Mouse (Mus musculus) myocyte (in vitro differentiated cells): Measurements from ENCODE around the gene Tgfb1. TPM values are rescaled to one million over a fixed set of nuclear protein-coding genes. Genes with fewer than 3 reads are reported as not detected.

Experiments
- H3K27me3 ChIP-seq: one replicate; pipeline ENCODE4 v1.6.1; 2011; ENCODE audit not compliant: control insufficient read depth, insufficient read depth, insufficient read length
- H3K36me3 ChIP-seq: one replicate; pipeline ENCODE4 v1.6.1; 2011; ENCODE audit not compliant: control insufficient read depth, insufficient read depth
- H3K4me2 ChIP-seq: one replicate; pipeline ENCODE4 v1.6.1; 2011; ENCODE audit warnings: low read depth, control low read depth
- H3K4me3 ChIP-seq: one replicate; pipeline ENCODE4 v1.5.1; 2011; ENCODE audit warnings: mild to moderate bottlenecking, control low read depth, moderate library complexity
- H3K79me2 ChIP-seq: one replicate; pipeline ENCODE4 v1.6.1; 2011; ENCODE audit not compliant: control insufficient read depth, insufficient read depth
- H3ac ChIP-seq: one replicate; pipeline ENCODE4 v1.6.1; 2011; ENCODE audit not compliant: control insufficient read depth, insufficient read length
- CEBPB ChIP-seq: IDR thresholded peaks from 2 replicates; pipeline ENCODE4 v1.6.1; 2011; ENCODE audit warnings: mild to moderate bottlenecking, moderate library complexity; ENCODE audit not compliant: poor library complexity, insufficient read depth, severe bottlenecking
- E2F4 ChIP-seq: IDR thresholded peaks from one replicate; pipeline ENCODE4 v1.6.1; 2011; ENCODE audit warnings: mild to moderate bottlenecking, control low read depth, moderate library complexity; ENCODE audit not compliant: insufficient read depth
- MAX ChIP-seq: IDR thresholded peaks from one replicate; pipeline ENCODE4 v1.6.1; 2011; ENCODE audit warnings: low read depth, mild to moderate bottlenecking, control low read depth
- MYOD1 ChIP-seq, 3 experiments: IDR thresholded peaks; one replicate each; pipeline ENCODE4 v1.6.1; 2011; ENCODE audit warnings: control low read depth in 2 of 3, low read depth in 2 of 3, mild to moderate bottlenecking in 2 of 3, moderate library complexity in 1 of 3; ENCODE audit not compliant: insufficient read length in 2 of 3, control insufficient read depth in 1 of 3
- MYOG ChIP-seq, 3 experiments: IDR thresholded peaks; one replicate each; pipeline ENCODE4 v1.6.1; 2011; ENCODE audit warnings: control low read depth in 2 of 3, low read depth in 2 of 3, mild to moderate bottlenecking in 2 of 3; ENCODE audit not compliant: insufficient read length in 2 of 3, control insufficient read depth in 1 of 3, insufficient read depth in 1 of 3
- POLR2A ChIP-seq: IDR thresholded peaks from one replicate; pipeline ENCODE4 v1.6.1; 2011; ENCODE audit warnings: low read depth, mild to moderate bottlenecking, control low read depth, moderate library complexity; ENCODE audit not compliant: insufficient read length
- POLR2AphosphoS2 ChIP-seq: IDR thresholded peaks from one replicate; pipeline ENCODE4 v1.6.1; 2011; ENCODE audit warnings: low read depth, control low read depth; ENCODE audit not compliant: insufficient read length
- REST ChIP-seq: IDR thresholded peaks from one replicate; pipeline ENCODE4 v1.6.1; 2011; ENCODE audit warnings: mild to moderate bottlenecking, control low read depth, moderate library complexity; ENCODE audit not compliant: insufficient read depth, insufficient read length
- SRF ChIP-seq: IDR thresholded peaks from one replicate; pipeline ENCODE4 v1.6.1; 2011; ENCODE audit warnings: low read depth; ENCODE audit not compliant: control insufficient read depth, insufficient read length
- TCF12 ChIP-seq: IDR thresholded peaks from one replicate; pipeline ENCODE4 v1.6.1; 2011; ENCODE audit warnings: mild to moderate bottlenecking, control low read depth; ENCODE audit not compliant: poor library complexity, insufficient read depth, severe bottlenecking
- TCF3 ChIP-seq: IDR thresholded peaks from one replicate; pipeline ENCODE4 v1.6.1; 2011; ENCODE audit warnings: low read depth, control low read depth; ENCODE audit not compliant: insufficient read length
- USF1 ChIP-seq: IDR thresholded peaks from one replicate; pipeline ENCODE4 v1.6.1; 2011; ENCODE audit warnings: low read depth, mild to moderate bottlenecking, control low read depth, moderate library complexity
- polyA plus RNA-seq: library from polyadenylated mRNA; unstranded; fragments of >200 nt; fragmentation: generic; extraction: Trizol; gene quantifications from one replicate; pipeline ENCODE4 v1.2.1, GENCODE M21; 2012; ENCODE audit warnings: missing spikeins

Tgfb1 gene
- polyA plus RNA-seq, 1 experiment = 78.2 TPM

- Histone ChIP-seq H3K4me3 (no peak overlapping the region), H3K36me3 (peaks cover 19% of the 10 kb centered on the region), H3ac (no peak overlapping the region), H3K79me2 (no peaks in the 10 kb centered on the region), H3K27me3 (no peaks in the 10 kb centered on the region), H3K4me2 (no peak overlapping the region)
- no peak for TF ChIP-seq TCF12
These were observed 17.1 kb downstream of the Tgfb1 start for GRCm38 (mm10) chr7:25703793-25704494.

DNA sequence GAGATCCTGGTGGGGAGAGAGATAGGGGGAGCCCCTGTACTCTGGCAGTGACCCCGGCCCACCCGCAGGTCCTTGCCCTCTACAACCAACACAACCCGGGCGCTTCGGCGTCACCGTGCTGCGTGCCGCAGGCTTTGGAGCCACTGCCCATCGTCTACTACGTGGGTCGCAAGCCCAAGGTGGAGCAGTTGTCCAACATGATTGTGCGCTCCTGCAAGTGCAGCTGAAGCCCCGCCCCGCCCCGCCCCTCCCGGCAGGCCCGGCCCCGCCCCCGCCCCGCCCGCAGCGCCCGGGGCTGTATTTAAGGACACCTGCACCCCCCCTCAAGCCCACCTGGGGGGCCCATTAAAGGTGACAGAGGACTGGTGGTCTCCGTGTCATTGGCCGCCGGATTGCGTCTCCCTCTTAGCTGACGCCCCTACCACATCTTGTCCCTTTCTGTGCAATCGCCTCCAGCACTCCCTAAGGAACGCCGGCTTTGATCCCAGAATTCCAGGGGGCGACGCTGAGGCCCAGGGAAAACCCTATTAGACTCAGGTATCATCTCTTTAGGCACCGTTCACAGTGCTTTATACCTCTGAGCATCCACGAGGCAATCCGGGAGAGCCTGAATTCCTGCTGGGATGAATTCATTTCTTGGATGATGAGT is 18.0 kb downstream of the Tgfb1 start:
- no peak overlapping the region for H3K4me3 ChIP-seq
- peaks cover 19% of the 10 kb centered on the region for H3K36me3 ChIP-seq
- no peaks in the 10 kb centered on the region for H3K27me3 ChIP-seq
- no peak overlapping the region for H3ac ChIP-seq
- no peaks in the 10 kb centered on the region for H3K79me2 ChIP-seq
- TF ChIP-seq POLR2A = no peak
- TF ChIP-seq SRF = no peak
- no peak for TF ChIP-seq MAX
- TF ChIP-seq MYOG (IDR thresholded peaks at IDR 0.05; ENCODE audit: control insufficient read depth in 1 of 3, insufficient read depth in 1 of 3, insufficient read length in 2 of 3, low read depth in 2 of 3) = no peak
- no peak for TF ChIP-seq POLR2AphosphoS2
- TF ChIP-seq CEBPB = no peak
- TF ChIP-seq MYOD1 (IDR thresholded peaks at IDR 0.05; ENCODE audit: control insufficient read depth in 1 of 3, insufficient read length in 2 of 3, low read depth in 2 of 3) = no peak
- no peak for TF ChIP-seq REST
- no peak for TF ChIP-seq TCF3
- no peak for TF ChIP-seq TCF12
- TF ChIP-seq E2F4 = no peak
- no peak for TF ChIP-seq USF1
- H3K4me2 ChIP-seq = no peak overlapping the region

DNA sequence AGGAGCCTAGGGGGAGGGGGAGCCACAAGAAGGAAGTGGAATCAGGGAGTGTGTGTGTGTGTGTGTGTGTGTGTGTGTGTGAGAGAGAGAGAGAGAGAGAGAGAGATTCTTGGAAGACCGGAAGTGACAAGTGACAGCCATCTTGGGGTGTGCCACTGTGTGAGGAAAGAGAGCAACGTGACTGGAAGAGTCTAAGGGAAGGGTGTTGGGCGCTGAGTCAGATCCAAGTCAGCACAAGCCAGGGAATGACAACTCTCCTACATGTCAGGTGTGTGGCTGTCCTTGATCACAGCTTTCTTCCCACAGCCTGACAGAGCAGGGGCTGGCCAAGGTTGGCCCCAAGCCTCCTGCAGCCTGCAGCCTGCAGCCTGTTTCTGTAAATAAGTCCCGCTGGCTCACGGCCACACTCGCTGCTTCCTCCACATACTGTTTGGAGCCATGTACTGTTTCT is 19.0 kb downstream of the Tgfb1 start:
- peak in 1 of 3 experiments; percentile 33 for TF ChIP-seq MYOD1 (IDR thresholded peaks at IDR 0.05; ENCODE audit: control insufficient read depth in 1 of 3, insufficient read length in 2 of 3, low read depth in 2 of 3)
- no peak for TF ChIP-seq MYOG (IDR thresholded peaks at IDR 0.05; ENCODE audit: control insufficient read depth in 1 of 3, insufficient read depth in 1 of 3, insufficient read length in 2 of 3, low read depth in 2 of 3)
- H3ac ChIP-seq = no peak overlapping the region
- H3K27me3 ChIP-seq = no peaks in the 10 kb centered on the region
- no peaks in the 10 kb centered on the region for H3K79me2 ChIP-seq
- no peak overlapping the region for H3K4me3 ChIP-seq
- peaks cover 17% of the 10 kb centered on the region for H3K36me3 ChIP-seq
- H3K4me2 ChIP-seq = no peak overlapping the region

DNA sequence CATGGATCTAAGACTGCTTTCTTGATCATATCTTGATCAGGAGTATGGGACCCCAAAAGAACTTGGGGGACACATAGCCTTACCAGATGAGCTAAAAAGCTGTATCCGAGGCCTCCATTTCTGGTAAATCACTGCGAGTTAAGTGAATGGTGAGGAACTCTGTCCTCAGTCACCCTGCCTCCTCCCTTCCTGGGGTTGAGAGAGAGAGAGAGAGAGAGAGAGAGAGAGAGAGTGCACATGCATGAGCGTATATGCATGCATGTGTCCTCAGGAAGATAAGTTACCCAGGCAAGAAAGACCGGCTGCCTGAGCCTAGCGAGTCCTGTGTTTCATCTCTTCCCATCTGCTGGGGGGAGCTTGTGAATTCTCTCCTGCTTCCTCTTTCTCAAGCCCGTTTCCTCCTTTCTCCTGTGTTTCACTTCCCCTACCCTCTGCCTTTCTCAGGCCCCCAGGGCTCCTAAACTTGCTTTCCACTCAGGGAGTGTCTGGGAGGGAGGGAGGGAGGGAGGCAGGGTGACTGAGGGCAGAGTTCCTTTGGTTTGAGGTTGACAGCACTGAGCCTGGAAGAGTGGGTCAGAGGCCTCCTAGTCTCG is 19.9 kb downstream of the Tgfb1 start:
- no peak overlapping the region for H3ac ChIP-seq
- H3K27me3 ChIP-seq = no peaks in the 10 kb centered on the region
- TF ChIP-seq TCF3 = no peak
- TF ChIP-seq POLR2AphosphoS2 = no peak
- no peak for TF ChIP-seq MYOG (IDR thresholded peaks at IDR 0.05; ENCODE audit: control insufficient read depth in 1 of 3, insufficient read depth in 1 of 3, insufficient read length in 2 of 3, low read depth in 2 of 3)
- TF ChIP-seq USF1 = no peak
- no peak for TF ChIP-seq POLR2A
- TF ChIP-seq TCF12 = no peak
- TF ChIP-seq E2F4 = no peak
- TF ChIP-seq CEBPB = no peak
- TF ChIP-seq REST = no peak
- no peak for TF ChIP-seq MYOD1 (IDR thresholded peaks at IDR 0.05; ENCODE audit: control insufficient read depth in 1 of 3, insufficient read length in 2 of 3, low read depth in 2 of 3)
- TF ChIP-seq MAX = no peak
- TF ChIP-seq SRF = no peak
- H3K79me2 ChIP-seq = no peaks in the 10 kb centered on the region
- H3K4me2 ChIP-seq = no peak overlapping the region
- no peak overlapping the region for H3K4me3 ChIP-seq
- H3K36me3 ChIP-seq = peaks cover 9% of the 10 kb centered on the region
